Mouse (Mus musculus): ENCODE data around the gene Ciart. TPM values are rescaled to one million over a fixed set of nuclear protein-coding genes. Genes with fewer than 3 reads are reported as not detected.

Gene Ciart
- total and polyA plus RNA-seq, 2 experiments from 2014 or later = 1.8 to 2.3 TPM

DNA sequence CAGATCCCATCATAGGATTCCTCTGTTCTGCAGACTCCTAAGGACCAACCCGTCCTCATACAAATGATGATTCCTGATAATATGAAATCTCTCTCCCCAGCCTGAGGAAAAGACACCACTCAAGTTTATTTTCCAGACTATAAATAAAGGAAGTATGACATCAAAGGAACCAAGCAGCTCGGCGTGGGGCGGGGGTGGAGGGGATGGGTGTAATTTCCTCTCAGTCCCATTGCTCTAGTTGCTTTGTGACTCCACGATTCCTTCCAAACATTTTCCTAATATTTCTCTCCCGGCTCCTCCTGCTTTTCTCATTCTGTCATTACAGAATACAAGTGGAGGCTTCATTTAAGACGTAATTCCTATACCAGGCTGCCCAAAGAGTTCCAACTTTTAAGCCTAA is 11.1 kb upstream of the Ciart start:
- Histone ChIP-seq H3K27ac (ENCODE audit: low read depth) (peak overlapping the region; percentile 94), H3K4me1 (ENCODE audit: control insufficient read depth, insufficient read depth) (peaks cover 18% of the 10 kb centered on the region; the same call in 1 of the 2 replicates), H3K9ac (replicated peaks; ENCODE audit: low read depth, low read length) (peak overlapping the region; percentile 47; the same call in 1 of the 2 replicates), H3K4me3 (ENCODE audit: low read depth, low read length) (peak overlapping the region; percentile 63), H3K4me2 (ENCODE audit: low read depth, low read length) (peak overlapping the region; percentile 64), H3K27me3 (ENCODE audit: control insufficient read depth, insufficient read depth, low read length) (no peaks in the 10 kb centered on the region), H3K9me3 (replicated peaks; ENCODE audit: control insufficient read depth, low read length) (no peaks in the 10 kb centered on the region), H3K36me3 (replicated peaks; ENCODE audit: control insufficient read depth, insufficient read depth, low read length) (peaks cover 14% of the 10 kb centered on the region)
- ATAC-seq (ENCODE audit: insufficient read depth, low read depth) = no peak
- TF ChIP-seq CTCF (IDR thresholded peaks at IDR 0.05; ENCODE audit: low read depth) (no peak), EP300 (IDR thresholded peaks at IDR 0.05; ENCODE audit: low read depth) (no peak)
- DNase-seq (ENCODE audit: low spot score) = peak; percentile 48
- 16% methylated on average over 7 of the region's 7 CpGs for WGBS

DNA sequence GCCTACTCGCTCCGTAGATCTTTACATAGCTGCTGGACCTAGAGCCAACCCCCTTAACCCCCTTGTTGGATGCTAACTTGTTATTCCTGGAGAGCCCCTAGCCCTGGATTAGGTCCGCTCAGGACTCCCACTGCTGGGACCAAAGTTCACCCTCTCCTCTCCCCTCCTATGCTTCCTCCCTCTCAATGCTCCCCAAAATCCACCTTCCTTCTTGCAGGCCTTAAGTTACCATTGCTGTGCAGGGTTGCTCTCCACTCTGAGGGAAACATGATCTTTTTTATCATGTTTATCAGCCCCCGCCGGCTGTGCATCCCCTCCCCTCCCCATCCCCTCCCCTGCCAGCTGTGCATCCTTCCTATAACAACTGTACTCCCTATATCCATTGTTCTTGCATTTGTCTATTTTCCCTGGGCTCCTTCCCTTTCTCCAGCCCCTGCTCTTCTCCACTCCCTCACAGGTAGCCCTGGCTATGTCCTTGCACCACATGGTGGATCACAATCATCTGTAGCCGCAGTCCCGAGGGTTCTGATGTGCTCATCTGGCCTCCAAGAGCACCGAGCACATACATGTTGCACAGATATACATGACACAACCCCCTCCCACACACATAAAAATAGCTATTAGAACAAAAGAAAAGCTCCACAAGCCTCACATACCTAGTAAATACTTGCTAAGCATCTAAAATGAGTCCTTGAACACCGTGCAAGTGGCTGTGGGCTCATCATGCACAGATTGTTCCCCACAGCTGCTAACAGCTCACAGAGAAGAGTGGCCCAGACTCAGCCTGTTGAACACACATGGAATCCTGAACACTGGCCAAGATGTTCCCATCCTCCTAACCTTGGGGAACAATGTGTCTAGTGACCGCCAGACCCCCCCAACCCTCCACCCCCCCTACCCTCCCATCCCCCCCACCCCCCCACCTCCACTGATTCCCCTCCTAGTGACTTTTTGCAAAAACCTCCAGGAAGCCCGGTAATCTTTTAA is 10.3 kb upstream of the Ciart start:
- peaks cover 8% of the 10 kb centered on the region for H3K36me3 ChIP-seq (replicated peaks; ENCODE audit: control insufficient read depth, insufficient read depth, low read length)
- H3K9me3 ChIP-seq (replicated peaks; ENCODE audit: control insufficient read depth, low read length) = no peaks in the 10 kb centered on the region
- peak overlapping the region; percentile 40 for H3K9ac ChIP-seq (replicated peaks; ENCODE audit: low read depth, low read length)
- peak overlapping the region; percentile 64 for H3K4me2 ChIP-seq (ENCODE audit: low read depth, low read length)
- ATAC-seq (ENCODE audit: insufficient read depth, low read depth) = no peak
- H3K4me1 ChIP-seq (ENCODE audit: control insufficient read depth, insufficient read depth) = peaks cover 18% of the 10 kb centered on the region; the same call in 1 of the 2 replicates
- peak overlapping the region; percentile 94 for H3K27ac ChIP-seq (ENCODE audit: low read depth)
- 24% methylated on average over 11 of the region's 11 CpGs for WGBS
- no peak for TF ChIP-seq CTCF (IDR thresholded peaks at IDR 0.05; ENCODE audit: low read depth)
- no peak for TF ChIP-seq EP300 (IDR thresholded peaks at IDR 0.05; ENCODE audit: low read depth)
- H3K4me3 ChIP-seq (ENCODE audit: low read depth, low read length) = peak overlapping the region; percentile 40
- DNase-seq (ENCODE audit: low spot score) = no peak
- H3K27me3 ChIP-seq (ENCODE audit: control insufficient read depth, insufficient read depth, low read length) = no peaks in the 10 kb centered on the region

DNA sequence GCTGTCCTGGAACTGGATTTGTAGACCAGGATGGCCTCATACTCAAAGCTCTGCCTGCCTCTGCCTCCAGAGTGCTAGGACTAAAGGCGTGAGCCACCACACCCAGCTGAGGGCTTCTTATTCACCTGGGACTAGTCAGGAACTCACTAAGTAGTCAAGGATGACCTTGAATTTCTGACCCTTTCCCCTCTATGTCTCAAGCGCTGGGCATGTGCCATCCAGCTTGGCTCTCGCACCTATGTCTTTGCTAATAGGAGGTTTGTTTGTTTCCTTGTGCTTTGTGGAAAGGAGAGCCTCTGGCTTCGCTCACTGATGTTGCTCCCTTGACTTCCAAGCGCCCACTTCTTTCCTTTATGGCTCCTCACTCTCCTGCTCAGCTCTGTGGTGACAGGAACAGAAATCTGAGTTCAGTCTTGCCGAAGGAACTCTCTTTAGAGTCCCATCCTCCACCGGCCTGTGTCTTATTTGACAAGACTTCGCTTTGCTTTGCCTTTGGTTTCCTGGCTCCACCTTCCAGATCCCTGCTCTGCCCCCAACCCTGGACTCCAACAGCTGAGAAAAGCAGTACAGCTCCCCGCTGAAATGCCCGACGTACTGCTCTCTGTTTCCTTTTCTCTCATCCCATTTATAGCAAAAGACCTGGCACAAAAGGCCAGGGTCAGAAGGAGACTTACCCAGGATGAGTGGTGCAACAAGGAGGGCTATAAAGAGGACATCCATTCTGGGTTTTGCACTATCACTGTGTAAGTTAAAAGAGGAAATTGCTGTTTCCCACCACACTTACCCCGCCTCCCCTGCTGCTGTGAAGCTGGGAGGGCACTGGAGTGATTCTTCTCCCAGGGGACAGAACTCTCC is 9.4 kb upstream of the Ciart start, which contains the start of gene BC028528:
Gene BC028528, minus strand, starts transcription at position 795 of the 855 bp plus-strand sequence.
- peaks cover 18% of the 10 kb centered on the region; the same call in 1 of the 2 replicates for H3K4me1 ChIP-seq (ENCODE audit: control insufficient read depth, insufficient read depth)
- peak within 1 kb of the TSS; percentile 94 for H3K27ac ChIP-seq (ENCODE audit: low read depth)
- peaks cover 12% of the 10 kb centered on the region for H3K36me3 ChIP-seq (replicated peaks; ENCODE audit: control insufficient read depth, insufficient read depth, low read length)
- peak within 1 kb of the TSS; percentile 64 for H3K4me2 ChIP-seq (ENCODE audit: low read depth, low read length)
- no peaks in the 10 kb centered on the region for H3K27me3 ChIP-seq (ENCODE audit: control insufficient read depth, insufficient read depth, low read length)
- H3K9me3 ChIP-seq (replicated peaks; ENCODE audit: control insufficient read depth, low read length) = no peaks in the 10 kb centered on the region
- peak within 1 kb of the TSS; percentile 40 for H3K9ac ChIP-seq (replicated peaks; ENCODE audit: low read depth, low read length)
- no peak for TF ChIP-seq CTCF (IDR thresholded peaks at IDR 0.05; ENCODE audit: low read depth)
- no peak for TF ChIP-seq EP300 (IDR thresholded peaks at IDR 0.05; ENCODE audit: low read depth)
- peak within 1 kb of the TSS; percentile 40 for H3K4me3 ChIP-seq (ENCODE audit: low read depth, low read length)
- DNase-seq (ENCODE audit: low spot score) (peak; percentile 69), ATAC-seq (ENCODE audit: insufficient read depth, low read depth) (no peak)
- whole genome bisulfite sequencing = 23% methylated on average over 12 of the region's 12 CpGs

DNA sequence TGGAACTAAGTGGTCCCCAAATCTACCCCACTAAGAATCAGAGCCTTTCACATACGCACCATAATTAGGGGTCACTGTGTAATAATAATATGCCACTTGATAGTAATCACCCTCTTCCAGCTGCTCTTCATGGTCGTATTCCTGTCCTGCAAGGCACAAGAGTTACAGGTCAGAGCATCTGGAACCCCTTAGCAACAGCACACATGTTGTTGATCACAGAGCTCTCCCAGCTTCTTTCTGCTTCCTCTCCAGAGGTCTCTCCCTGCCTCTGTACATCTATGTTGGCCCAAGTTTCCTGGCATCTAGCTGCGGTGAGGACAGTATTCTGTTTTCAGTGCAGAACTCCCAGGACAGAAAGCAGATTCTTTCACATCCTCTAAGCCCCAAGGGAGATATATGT is 7.6 kb upstream of the Ciart start:
- peaks cover 23% of the 10 kb centered on the region for H3K36me3 ChIP-seq (replicated peaks; ENCODE audit: control insufficient read depth, insufficient read depth, low read length)
- peak overlapping the region; percentile 1; the same call in 1 of the 2 replicates for H3K4me2 ChIP-seq (ENCODE audit: low read depth, low read length)
- DNase-seq (ENCODE audit: low spot score) (no peak), ATAC-seq (ENCODE audit: insufficient read depth, low read depth) (no peak)
- no peak for TF ChIP-seq EP300 (IDR thresholded peaks at IDR 0.05; ENCODE audit: low read depth)
- no peak overlapping the region for H3K27ac ChIP-seq (ENCODE audit: low read depth)
- H3K9ac ChIP-seq (replicated peaks; ENCODE audit: low read depth, low read length) = no peak overlapping the region
- H3K4me1 ChIP-seq (ENCODE audit: control insufficient read depth, insufficient read depth) = peaks cover 13% of the 10 kb centered on the region; the same call in 1 of the 2 replicates
- 71% methylated on average over 3 of the region's 3 CpGs for WGBS
- H3K27me3 ChIP-seq (ENCODE audit: control insufficient read depth, insufficient read depth, low read length) = no peaks in the 10 kb centered on the region
- no peak overlapping the region for H3K4me3 ChIP-seq (ENCODE audit: low read depth, low read length)
- H3K9me3 ChIP-seq (replicated peaks; ENCODE audit: control insufficient read depth, low read length) = no peaks in the 10 kb centered on the region

DNA sequence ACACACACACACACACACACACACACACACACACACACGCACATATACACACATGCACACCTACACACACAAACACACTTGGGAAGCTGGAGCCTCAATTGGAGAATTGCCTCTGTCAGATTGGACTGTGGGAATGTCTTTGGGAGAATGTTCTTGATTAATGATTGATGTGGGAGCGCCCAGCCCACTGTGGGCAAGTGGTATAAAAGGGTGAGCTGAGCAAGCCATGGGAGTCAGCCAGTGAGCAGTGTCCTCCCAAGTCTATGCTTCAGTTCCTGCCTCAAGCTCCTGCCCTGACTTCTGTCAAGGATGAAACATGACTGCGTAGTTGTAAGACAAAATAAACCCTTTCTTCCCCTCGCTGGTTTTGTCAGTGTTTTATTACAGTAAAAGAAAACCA is 5.5 kb upstream of the Ciart start:
- TF ChIP-seq CTCF (IDR thresholded peaks at IDR 0.05; ENCODE audit: low read depth) (no peak), EP300 (IDR thresholded peaks at IDR 0.05; ENCODE audit: low read depth) (no peak)
- DNase-seq (ENCODE audit: low spot score) = no peak
- Histone ChIP-seq H3K27ac (ENCODE audit: low read depth) (no peak overlapping the region), H3K4me1 (ENCODE audit: control insufficient read depth, insufficient read depth) (peaks cover 12% of the 10 kb centered on the region), H3K4me3 (ENCODE audit: low read depth, low read length) (no peak overlapping the region), H3K36me3 (replicated peaks; ENCODE audit: control insufficient read depth, insufficient read depth, low read length) (peaks cover 27% of the 10 kb centered on the region), H3K9me3 (replicated peaks; ENCODE audit: control insufficient read depth, low read length) (no peaks in the 10 kb centered on the region), H3K9ac (replicated peaks; ENCODE audit: low read depth, low read length) (no peak overlapping the region), H3K27me3 (ENCODE audit: control insufficient read depth, insufficient read depth, low read length) (no peaks in the 10 kb centered on the region), H3K4me2 (ENCODE audit: low read depth, low read length) (no peak overlapping the region)
- 67% methylated on average over 4 of the region's 4 CpGs for WGBS
- no peak for ATAC-seq (ENCODE audit: insufficient read depth, low read depth)

Data from heart, postnatal 0 days (tissue).